Mouse (Mus musculus) midbrain, embryonic 11.5 days (tissue): ENCODE measurements around the gene Pbdc1. TPM values are rescaled to one million over a fixed set of nuclear protein-coding genes. Genes with fewer than 3 reads are reported as not detected.
A peak's percentile ranks its signal among the peaks of the same experiment; 100 is the strongest.
"Not testable (repeated sequence)": the region's sequence is repeated elsewhere in the genome, so short reads cannot be mapped to it uniquely, and the experiment has no call there.

Experiments
- ATAC-seq: fragments of 200-750 bp; cut with Nextera tagmentation; 2 replicates; pipeline ENCODE4 v1.8.0; 2017; ENCODE audit warnings: moderate TSS enrichment, moderate library complexity; ENCODE audit not compliant: low FRiP score
- DNase-seq: peaks from one replicate; pipeline ENCODE4 v3.0.0; 2015; ENCODE audit warnings: low spot score; ENCODE audit errors: missing footprints
- H3K27ac ChIP-seq: fragments of 300-500 bp; sonication (generic); 2 replicates; pipeline ENCODE4 v1.5.1; 2014; ENCODE audit warnings: low read depth, low read length
- H3K27me3 ChIP-seq: fragments of 300-500 bp; sonication (generic); 2 replicates; pipeline ENCODE4 v1.6.1; 2014; ENCODE audit warnings: mild to moderate bottlenecking, low read length, moderate library complexity, mixed read lengths; ENCODE audit not compliant: control insufficient read depth, insufficient read depth
- H3K36me3 ChIP-seq: fragments of 300-500 bp; sonication (generic); 2 replicates; pipeline ENCODE4 v1.6.1; 2014; ENCODE audit warnings: mild to moderate bottlenecking, low read length, moderate library complexity, mixed read lengths; ENCODE audit not compliant: control insufficient read depth, insufficient read depth
- H3K4me1 ChIP-seq: fragments of 300-500 bp; sonication (generic); 2 replicates; pipeline ENCODE4 v1.6.1; 2014; ENCODE audit warnings: low read length; ENCODE audit not compliant: control insufficient read depth, insufficient read depth
- H3K4me2 ChIP-seq: fragments of 300-500 bp; sonication (generic); 2 replicates; pipeline ENCODE4 v1.6.1; 2014; ENCODE audit warnings: mild to moderate bottlenecking, moderate library complexity
- H3K4me3 ChIP-seq: fragments of 300-500 bp; sonication (generic); 2 replicates; pipeline ENCODE4 v1.5.1; 2014; ENCODE audit warnings: low read depth, low read length
- H3K9ac ChIP-seq: fragments of 300-500 bp; sonication (generic); 2 replicates; pipeline ENCODE4 v1.6.1; 2014; ENCODE audit warnings: low read length
- H3K9me3 ChIP-seq: fragments of 300-500 bp; sonication (generic); 2 replicates; pipeline ENCODE4 v1.6.1; 2016; ENCODE audit warnings: low read length; ENCODE audit not compliant: control insufficient read depth
- WGBS: fragments of 180-500 bp; shearing (Covaris S2); extraction: QIAGEN DNeasy Blood & Tissue Kit; methylation state at CpG from one replicate; pipeline ENCODE4 v1.1.7; 2014; 5-methylcytosine and 5-hydroxymethylcytosine counted together
- polyA plus RNA-seq: library from polyadenylated mRNA; unstranded; fragments of >200 nt; fragmentation: Nextera tagmentation; extraction: Ambion mirVana; gene quantifications from 2 replicates; pipeline ENCODE4 v1.2.1, GENCODE M21; 2014

Gene Pbdc1
- polyA plus RNA-seq, 1 experiment from 2014 or later: 69.9 TPM

GRCm38 (mm10) chrX:105114994-105115393 is 35.4 kb downstream of the Pbdc1 start:
- Histone ChIP-seq H3K27ac (no peak overlapping the region), H3K36me3 (no peaks in the 10 kb centered on the region), H3K4me2 (no peak overlapping the region), H3K4me3 (no peak overlapping the region), H3K9ac (no peak overlapping the region), H3K27me3 (peaks cover 17% of the 10 kb centered on the region), H3K9me3 (no peaks in the 10 kb centered on the region), H3K4me1 (no peaks in the 10 kb centered on the region)
- DNase-seq: no peak
- WGBS: 86% methylated on average over 2 of the region's 2 CpGs
- ATAC-seq: no peak

DNA sequence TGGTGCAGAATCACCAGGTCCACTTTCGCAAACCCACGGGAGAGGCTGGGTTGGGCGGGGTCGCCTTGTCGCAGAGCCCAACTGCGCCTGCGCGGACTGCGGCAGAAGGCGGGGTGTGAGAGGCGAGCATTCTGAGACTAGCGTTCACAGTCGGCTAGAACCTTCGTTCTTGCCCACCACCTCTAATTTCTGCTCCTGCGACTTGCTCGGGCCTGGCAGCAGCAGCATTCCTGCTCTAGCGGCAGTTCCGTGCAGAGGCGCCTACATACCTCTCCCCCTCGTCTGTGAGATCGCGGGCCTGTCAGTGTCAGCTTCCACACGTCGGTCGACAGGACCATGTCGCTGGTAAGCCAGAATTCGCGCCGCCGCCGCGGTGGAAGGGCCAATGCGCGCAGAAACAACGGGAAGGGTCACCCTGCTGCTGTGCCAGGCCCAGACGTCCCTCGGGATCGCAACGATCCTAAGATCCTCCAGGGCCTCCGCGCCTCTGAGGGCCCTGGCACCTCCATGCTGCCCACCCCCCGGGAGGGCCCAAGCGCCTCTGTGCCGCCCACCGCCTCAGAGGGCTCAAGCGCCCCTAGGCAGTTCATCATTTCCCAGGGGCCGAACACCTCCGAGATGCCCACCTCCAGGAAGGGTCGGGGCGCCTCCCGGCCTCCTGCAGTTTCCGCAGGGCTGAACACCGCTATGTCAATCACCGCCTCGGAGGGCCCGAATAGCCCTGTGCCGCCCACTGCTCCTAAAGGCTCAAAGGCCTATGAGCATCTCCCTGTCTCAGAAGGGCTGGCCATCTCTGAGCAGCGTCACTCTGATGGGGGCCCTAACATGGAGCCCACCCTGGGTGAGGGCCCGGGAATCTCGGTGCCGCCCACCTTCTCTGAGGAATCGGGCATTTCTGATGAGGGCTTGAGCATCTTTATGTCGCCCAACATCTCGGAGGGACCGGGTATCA is 41.0 kb downstream of the Pbdc1 start, which contains the start of gene Magee1:
Gene Magee1 (plus strand): TSS at position 104 of the 952 bp plus-strand sequence.
- DNase-seq (peak; percentile 93), ATAC-seq (peak; percentile 75)
- 11% methylated on average over 61 of the region's 65 CpGs for WGBS
- Histone ChIP-seq H3K9ac (peak within 1 kb of the TSS; percentile 63), H3K36me3 (no peaks in the 10 kb centered on the region), H3K9me3 (no peaks in the 10 kb centered on the region), H3K27me3 (peaks cover 46% of the 10 kb centered on the region), H3K4me3 (peak within 1 kb of the TSS; percentile 42), H3K4me2 (peak within 1 kb of the TSS; percentile 73), H3K27ac (no peak within 1 kb of the TSS), H3K4me1 (no peaks in the 10 kb centered on the region)

- no peak overlapping the region for H3K27ac ChIP-seq
- H3K4me1 ChIP-seq: no peaks in the 10 kb centered on the region
- H3K36me3 ChIP-seq: no peaks in the 10 kb centered on the region
- DNase-seq: peak; percentile 94
- no peaks in the 10 kb centered on the region for H3K9me3 ChIP-seq
- ATAC-seq: peak; percentile 88
- H3K27me3 ChIP-seq: peaks cover 46% of the 10 kb centered on the region
- H3K4me3 ChIP-seq: peak overlapping the region; percentile 42
- 20% methylated on average over 38 of the region's 38 CpGs for WGBS
- H3K9ac ChIP-seq: peak overlapping the region; percentile 63
- peak overlapping the region; percentile 73 for H3K4me2 ChIP-seq
These were observed 41.8 kb downstream of the Pbdc1 start for GRCm38 (mm10) chrX:105121227-105121865.

DNA sequence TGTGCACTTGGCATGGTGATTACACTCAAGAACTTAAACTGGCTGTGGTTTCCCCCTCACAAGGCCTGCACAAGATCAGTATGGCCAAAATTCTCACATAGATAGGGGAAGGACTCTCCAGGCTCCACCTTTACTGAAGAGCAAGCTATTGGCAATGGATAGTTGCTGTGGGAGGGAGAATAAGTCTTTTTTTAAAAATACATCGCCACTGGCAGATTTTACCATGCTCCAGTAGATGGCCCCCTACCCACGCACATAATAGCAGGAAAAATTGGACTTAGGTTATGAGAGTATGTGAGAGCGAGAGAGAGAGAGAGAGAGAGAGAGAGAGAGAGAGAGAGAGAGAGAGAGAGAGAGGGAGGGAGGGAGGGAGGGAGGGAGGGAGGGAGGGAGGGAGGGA is 45.3 kb downstream of the Pbdc1 start:
- Histone ChIP-seq H3K9me3 (no peaks in the 10 kb centered on the region), H3K36me3 (no peaks in the 10 kb centered on the region), H3K4me2 (no peak overlapping the region), H3K27me3 (peaks cover 31% of the 10 kb centered on the region), H3K4me1 (no peaks in the 10 kb centered on the region), H3K4me3 (no peak overlapping the region), H3K9ac (no peak overlapping the region), H3K27ac (no peak overlapping the region)
- DNase-seq (peak; percentile 84), ATAC-seq (no peak)
- WGBS: 30% methylated on average over 2 of the region's 3 CpGs

GRCm38 (mm10) chrX:105151872-105152461 is 72.4 kb downstream of the Pbdc1 start:
- no peak for DNase-seq

DNA sequence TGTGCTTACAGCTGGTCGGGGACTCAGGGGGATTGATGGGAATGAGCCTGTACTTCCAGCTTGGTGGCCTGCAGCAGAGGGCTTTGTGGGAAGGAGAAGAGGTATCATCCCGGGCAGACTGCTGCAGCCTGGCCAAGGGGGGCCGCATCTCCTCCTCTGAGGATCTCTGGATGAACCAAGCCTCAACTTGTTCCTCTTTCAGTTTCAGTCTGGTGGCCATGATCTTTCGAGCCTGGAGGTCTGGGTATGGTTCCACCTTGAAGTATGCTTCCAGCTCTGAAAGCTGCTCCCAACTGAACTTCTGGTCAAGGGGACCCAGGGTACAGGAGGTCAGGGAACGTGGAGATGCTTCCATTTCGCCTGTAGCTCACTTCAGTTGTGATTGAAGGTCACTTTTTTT is 85.5 kb downstream of the Pbdc1 start:
- 78% methylated on average over 5 of the region's 6 CpGs for WGBS
- H3K4me1 ChIP-seq: not testable (repeated sequence)

More at GRCm38 (mm10) chrX:105151872-105152461, 72.4 kb downstream of the Pbdc1 start:
- Histone ChIP-seq H3K9me3 (no peaks in the 10 kb centered on the region; the same call in 1 of the 2 replicates), H3K9ac (no peak overlapping the region), H3K4me2 (no peak overlapping the region; the same call in 1 of the 2 replicates), H3K36me3 (no peaks in the 10 kb centered on the region), H3K4me1 (no peaks in the 10 kb centered on the region), H3K4me3 (no peak overlapping the region), H3K27ac (no peak overlapping the region), H3K27me3 (peaks cover 14% of the 10 kb centered on the region)
- 52% methylated on average over 17 of the region's 26 CpGs for WGBS
- ATAC-seq: peak; percentile 35; the same call in 1 of the 2 replicates

More for the DNA sequence above, 85.5 kb downstream of the Pbdc1 start:
- H3K36me3 ChIP-seq, H3K4me2 ChIP-seq, H3K9me3 ChIP-seq, H3K4me3 ChIP-seq, ATAC-seq, H3K27ac ChIP-seq, DNase-seq, H3K9ac ChIP-seq: not testable (repeated sequence)
- peaks cover 15% of the 10 kb centered on the region for H3K27me3 ChIP-seq

Other genes with a start within 250 kb of the Pbdc1 start
- gene Magee2, start 222.5 kb upstream of the Pbdc1 start, polyA plus RNA-seq: 5.8 and 7.0 TPM in 2 replicates
- gene Magee1, start 40.6 kb downstream of the Pbdc1 start, polyA plus RNA-seq: 30.8 and 32.3 TPM in 2 replicates